Mouse (Mus musculus) urinary bladder, postnatal 4 days (tissue): ENCODE measurements at regions not wholly inside any gene's neighbourhood (a gene's known extent, or its start where the extent isn't known, plus 50 kb on each side); places are given as distances from the start of the nearest gene placed in this dataset.

ENCODE experiments used
- DNase-seq, 2 experiments: peaks; one replicate each; pipeline ENCODE4 v3.0.0; 2021 to 2022; ENCODE audit warnings: low spot score in 2 of 2

DNA sequence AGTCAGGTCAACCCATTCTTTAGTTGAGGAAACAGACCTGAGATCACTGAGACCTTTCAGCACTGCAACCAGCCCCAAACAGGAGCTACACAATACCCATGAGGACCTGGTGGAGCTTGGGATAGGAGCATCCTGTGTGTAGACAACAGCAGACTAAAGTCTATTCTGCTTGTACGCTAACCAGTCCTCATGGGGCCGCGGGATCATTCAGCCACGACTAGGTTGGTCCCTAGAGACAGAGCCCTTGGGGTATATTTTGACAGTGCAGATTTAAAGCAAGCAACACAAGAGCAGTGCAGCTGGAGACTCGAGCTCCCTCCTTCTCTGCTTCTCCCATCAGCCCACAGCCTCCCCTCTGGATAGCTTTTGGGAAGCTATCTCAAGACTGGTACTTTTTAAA lies 51.7 kb upstream of the Ankrd34c start:
- no peak for DNase-seq

DNA sequence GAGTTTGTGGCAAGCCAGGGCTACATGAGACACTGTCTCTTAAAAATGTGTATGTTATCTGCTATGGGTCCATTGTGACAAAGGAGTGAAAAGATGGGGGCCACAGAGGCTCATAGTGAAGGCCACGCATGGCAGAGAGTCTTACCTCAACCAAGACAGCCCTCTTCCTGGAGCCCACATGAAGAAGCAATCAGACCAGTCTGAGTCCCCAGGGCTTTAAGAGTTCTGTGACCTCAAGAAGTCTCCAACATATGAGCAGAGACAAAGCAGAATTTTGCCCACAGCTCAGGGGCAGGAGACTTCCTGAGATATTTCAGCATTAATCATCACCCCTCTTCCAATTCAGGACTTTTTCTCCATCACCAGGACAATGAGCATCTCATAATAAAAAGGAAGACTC lies 50.4 kb upstream of the Ankrd34c start:
- no peak for DNase-seq
